Mouse (Mus musculus) MEL (cell line): Measurements from ENCODE around the gene Ror1. TPM values are rescaled to one million over a fixed set of nuclear protein-coding genes. Genes with fewer than 3 reads are reported as not detected.

Experiments
- DNase-seq: peaks from one replicate; pipeline ENCODE4 v3.0.0; 2011; ENCODE audit warnings: low read depth, low spot score
- H3K27ac ChIP-seq: 2 replicates; pipeline ENCODE4 v1.5.1; 2012; ENCODE audit warnings: low read depth, mild to moderate bottlenecking, control low read depth, low read length, moderate library complexity; ENCODE audit not compliant: control insufficient read depth
- H3K27me3 ChIP-seq, 2 experiments: fragments of 150-350 bp in 1 of 2; sonication (generic) in 1 of 2; 2 replicates each; pipeline ENCODE4 v1.6.1; 2012; ENCODE audit warnings: low read length in 2 of 2, mild to moderate bottlenecking in 2 of 2, improper control_type of control experiment in 1 of 2, moderate library complexity in 1 of 2; ENCODE audit not compliant: insufficient read depth in 2 of 2, control insufficient read depth in 1 of 2
- H3K36me3 ChIP-seq, 2 experiments: 2 replicates each; pipeline ENCODE4 v1.6.1; 2012 to 2014; ENCODE audit warnings: low read length in 2 of 2, improper control_type of control experiment in 1 of 2, inconsistent platforms in 1 of 2, mild to moderate bottlenecking in 1 of 2; ENCODE audit not compliant: insufficient read depth in 2 of 2, control insufficient read depth in 1 of 2
- H3K4me1 ChIP-seq, 2 experiments: fragments of 150-350 bp in 1 of 2; sonication (generic) in 1 of 2; 2 replicates each; pipeline ENCODE4 v1.6.1; 2012; ENCODE audit warnings: low read length in 2 of 2, improper control_type of control experiment in 1 of 2, mild to moderate bottlenecking in 1 of 2; ENCODE audit not compliant: insufficient read depth in 2 of 2, control insufficient read depth in 1 of 2
- H3K4me3 ChIP-seq, 2 experiments: fragments of 150-350 bp in 1 of 2; sonication (generic) in 1 of 2; 2 replicates each; pipeline ENCODE4 v1.5.1; 2012; ENCODE audit warnings: low read depth in 2 of 2, low read length in 2 of 2, mild to moderate bottlenecking in 2 of 2, moderate library complexity in 2 of 2, control low read depth in 1 of 2, improper control_type of control experiment in 1 of 2; ENCODE audit not compliant: control insufficient read depth in 1 of 2, insufficient read depth in 1 of 2
- H3K79me2 ChIP-seq: 2 replicates; pipeline ENCODE4 v1.6.1; 2012; ENCODE audit warnings: mild to moderate bottlenecking, low read length, moderate library complexity; ENCODE audit not compliant: control insufficient read depth, poor library complexity, insufficient read depth
- H3K9ac ChIP-seq: 2 replicates; pipeline ENCODE4 v1.6.1; 2012; ENCODE audit warnings: low read depth, mild to moderate bottlenecking, control low read depth, low read length, moderate library complexity; ENCODE audit not compliant: control insufficient read depth, poor library complexity, severe bottlenecking
- H3K9me3 ChIP-seq: fragments of 150-350 bp; sonication (generic); replicated peaks from 2 replicates; pipeline ENCODE4 v1.6.1; 2012; ENCODE audit warnings: mild to moderate bottlenecking, low read length, improper control_type of control experiment, moderate library complexity; ENCODE audit not compliant: insufficient read depth
- CHD1 ChIP-seq: IDR thresholded peaks from 2 replicates; pipeline ENCODE4 v1.6.1; 2012; ENCODE audit warnings: low read depth, mild to moderate bottlenecking, inconsistent platforms, low read length, improper control_type of control experiment
- CTCF ChIP-seq, 3 experiments: IDR thresholded peaks in 2 of 3; conservative IDR thresholded peaks in 1 of 3; 2 replicates each; pipeline ENCODE4 v1.5.1; 2011 to 2012; ENCODE audit warnings: low read length in 3 of 3, low read depth in 2 of 3, mild to moderate bottlenecking in 2 of 3, improper control_type of control experiment in 1 of 3, inconsistent platforms in 1 of 3, mixed read lengths in 1 of 3, moderate library complexity in 1 of 3; ENCODE audit not compliant: control insufficient read depth in 1 of 3, insufficient read depth in 1 of 3, poor library complexity in 1 of 3, severe bottlenecking in 1 of 3
- E2F4 ChIP-seq: IDR thresholded peaks from 2 replicates; pipeline ENCODE4 v1.6.1; 2011; ENCODE audit warnings: low read depth, low read length, improper control_type of control experiment, borderline replicate concordance
- ELF1 ChIP-seq: IDR thresholded peaks from 2 replicates; pipeline ENCODE4 v1.6.1; 2014; ENCODE audit warnings: low read depth, mild to moderate bottlenecking, inconsistent platforms, low read length, improper control_type of control experiment, moderate library complexity
- ETS1 ChIP-seq: IDR thresholded peaks from 2 replicates; pipeline ENCODE4 v1.6.1; 2012; ENCODE audit warnings: low read depth, mild to moderate bottlenecking, inconsistent platforms, low read length, improper control_type of control experiment, moderate library complexity
- JUND ChIP-seq: IDR thresholded peaks from 2 replicates; pipeline ENCODE4 v1.6.1; 2011; ENCODE audit warnings: low read depth, mild to moderate bottlenecking, improper control_type of control experiment, low read length
- KAT2A ChIP-seq: conservative IDR thresholded peaks from 2 replicates; pipeline ENCODE4 v1.6.1; 2012; ENCODE audit warnings: low read depth, low read length, improper control_type of control experiment, inconsistent platforms
- MAX ChIP-seq: IDR thresholded peaks from 2 replicates; pipeline ENCODE4 v1.6.1; 2011; ENCODE audit warnings: low read length, improper control_type of control experiment
- MAZ ChIP-seq: IDR thresholded peaks from 2 replicates; pipeline ENCODE4 v1.6.1; 2012; ENCODE audit warnings: low read depth, mild to moderate bottlenecking, inconsistent platforms, low read length, improper control_type of control experiment
- MEF2A ChIP-seq: IDR thresholded peaks from 2 replicates; pipeline ENCODE4 v1.6.1; 2014; ENCODE audit warnings: low read depth, mild to moderate bottlenecking, inconsistent platforms, low read length, improper control_type of control experiment; ENCODE audit not compliant: poor library complexity, insufficient replicate concordance, severe bottlenecking; ENCODE audit errors: extremely low read depth
- NELFE ChIP-seq: IDR thresholded peaks from 2 replicates; pipeline ENCODE4 v1.6.1; 2011; ENCODE audit warnings: low read depth, low read length, improper control_type of control experiment
- SMC3 ChIP-seq: IDR thresholded peaks from 2 replicates; pipeline ENCODE4 v1.6.1; 2011; ENCODE audit warnings: low read depth, low read length, improper control_type of control experiment
- TAL1 ChIP-seq: IDR thresholded peaks from 2 replicates; pipeline ENCODE4 v1.6.1; 2012; ENCODE audit warnings: mild to moderate bottlenecking, inconsistent platforms, low read length, moderate library complexity, mixed read lengths
- UBTF ChIP-seq: IDR thresholded peaks from 2 replicates; pipeline ENCODE4 v1.6.1; 2012; ENCODE audit warnings: low read depth, mild to moderate bottlenecking, inconsistent platforms, low read length, improper control_type of control experiment, moderate library complexity, borderline replicate concordance; ENCODE audit not compliant: insufficient read depth
- USF1 ChIP-seq: IDR thresholded peaks from 2 replicates; pipeline ENCODE4 v1.6.1; 2014; ENCODE audit warnings: low read depth, mild to moderate bottlenecking, inconsistent platforms, low read length, improper control_type of control experiment, moderate library complexity
- USF2 ChIP-seq, 2 experiments: IDR thresholded peaks; 2 replicates each; pipeline ENCODE4 v1.6.1; 2011 to 2012; ENCODE audit warnings: improper control_type of control experiment in 2 of 2, low read length in 2 of 2, borderline replicate concordance in 1 of 2, inconsistent platforms in 1 of 2, low read depth in 1 of 2, mild to moderate bottlenecking in 1 of 2; ENCODE audit not compliant: insufficient read depth in 1 of 2
- ZC3H11A ChIP-seq: IDR thresholded peaks from 2 replicates; pipeline ENCODE4 v1.6.1; 2012; ENCODE audit warnings: low read depth, mild to moderate bottlenecking, inconsistent platforms, low read length, improper control_type of control experiment
- ZKSCAN1 ChIP-seq: IDR thresholded peaks from 2 replicates; pipeline ENCODE4 v1.6.1; 2012; ENCODE audit warnings: low read depth, mild to moderate bottlenecking, inconsistent platforms, low read length, improper control_type of control experiment, moderate library complexity
- ZMIZ1 ChIP-seq: IDR thresholded peaks from 2 replicates; pipeline ENCODE4 v1.6.1; 2012; ENCODE audit warnings: low read depth, mild to moderate bottlenecking, inconsistent platforms, low read length, improper control_type of control experiment, moderate library complexity
- polyA plus RNA-seq, 2 experiments: library from polyadenylated mRNA; stranded (reverse) in 1 of 2; unstranded in 1 of 2; fragments of >175 nt in 1 of 2; fragments of >200 nt in 1 of 2; gene quantifications; 2 replicates each; pipeline versions ENCODE4 v1.2.1 to v1.2.4; 2012; ENCODE audit warnings: low replicate concordance in 2 of 2, low read depth in 1 of 2; ENCODE audit not compliant: insufficient read length in 2 of 2, insufficient read depth in 1 of 2, missing spikeins in 1 of 2
- total RNA-seq: library from RNA; depleted of rRNA; stranded (reverse); fragments of 300-350 nt; gene quantifications from 2 replicates; pipeline ENCODE4 v1.2.3, GENCODE M21; 2012

Gene Ror1
- total and polyA plus RNA-seq, 3 experiments, result not detected

GRCm38 (mm10) chr4:100186781-100187180, 91.2 kb downstream of the Ror1 start:
- DNase-seq, result no peak
- TF ChIP-seq NELFE (no peak), MEF2A (no peak), UBTF (no peak), ZC3H11A (no peak), MAX (no peak)

GRCm38 (mm10) chr4:100187563-100188200, 92.1 kb downstream of the Ror1 start:
- Histone ChIP-seq H3K9ac (no peak overlapping the region), H3K9me3 (no peaks in the 10 kb centered on the region), H3K36me3 (no peaks in the 10 kb centered on the region), H3K4me1 (no peaks in the 10 kb centered on the region), H3K79me2 (no peaks in the 10 kb centered on the region), H3K27me3 (no peaks in the 10 kb centered on the region), H3K27ac (no peak overlapping the region), H3K4me3 (no peak overlapping the region)
- TF ChIP-seq CHD1 (no peak), KAT2A (no peak), MEF2A (no peak), CTCF (IDR thresholded peaks at IDR 0.05 in 2 of 3, conservative IDR thresholded peaks at IDR 0.05 in 1 of 3; ENCODE audit: control insufficient read depth in 1 of 3, insufficient read depth in 1 of 3, low read depth in 2 of 3, low read length in 3 of 3, poor library complexity in 1 of 3, severe bottlenecking in 1 of 3) (no peak), JUND (no peak), ZMIZ1 (no peak)
- DNase-seq, result no peak

More at GRCm38 (mm10) chr4:100186781-100187180, 91.2 kb downstream of the Ror1 start:
- H3K27ac ChIP-seq, result no peak overlapping the region
- no peaks in the 10 kb centered on the region for H3K27me3 ChIP-seq
- H3K9me3 ChIP-seq, result no peaks in the 10 kb centered on the region
- H3K4me1 ChIP-seq, result no peaks in the 10 kb centered on the region
- no peaks in the 10 kb centered on the region for H3K36me3 ChIP-seq
- H3K4me3 ChIP-seq, result no peak overlapping the region
- no peak overlapping the region for H3K9ac ChIP-seq
- H3K79me2 ChIP-seq, result no peaks in the 10 kb centered on the region

- Histone ChIP-seq H3K79me2 (no peaks in the 10 kb centered on the region), H3K9ac (no peak overlapping the region), H3K4me3 (no peak overlapping the region), H3K27ac (no peak overlapping the region), H3K36me3 (no peaks in the 10 kb centered on the region), H3K27me3 (no peaks in the 10 kb centered on the region), H3K9me3 (no peaks in the 10 kb centered on the region), H3K4me1 (no peaks in the 10 kb centered on the region)
- TF ChIP-seq ZKSCAN1 (no peak), USF1 (no peak), ETS1 (no peak), MAZ (no peak), CHD1 (no peak), KAT2A (no peak), ZC3H11A (no peak), ELF1 (no peak), MEF2A (no peak), SMC3 (no peak), TAL1 (no peak), ZMIZ1 (no peak), E2F4 (no peak), CTCF (IDR thresholded peaks at IDR 0.05 in 2 of 3, conservative IDR thresholded peaks at IDR 0.05 in 1 of 3; ENCODE audit: control insufficient read depth in 1 of 3, insufficient read depth in 1 of 3, low read depth in 2 of 3, low read length in 3 of 3, poor library complexity in 1 of 3, severe bottlenecking in 1 of 3) (no peak), USF2 (IDR thresholded peaks at IDR 0.05; ENCODE audit: borderline replicate concordance in 1 of 2, insufficient read depth in 1 of 2, low read depth in 1 of 2, low read length in 2 of 2) (no peak)
- no peak for DNase-seq
Measured at GRCm38 (mm10) chr4:100188201-100188699, 92.7 kb downstream of the Ror1 start.
